Mouse (Mus musculus) neural tube, embryonic 10.5 days (tissue): ENCODE measurements around the gene Oxct1.

Experiments used
- DNase-seq: peaks from one replicate; pipeline ENCODE4 v3.0.0-alpha.2; 2017; ENCODE audit warnings: low spot score; ENCODE audit errors: extremely low spot score

Oxct1 gene

DNA sequence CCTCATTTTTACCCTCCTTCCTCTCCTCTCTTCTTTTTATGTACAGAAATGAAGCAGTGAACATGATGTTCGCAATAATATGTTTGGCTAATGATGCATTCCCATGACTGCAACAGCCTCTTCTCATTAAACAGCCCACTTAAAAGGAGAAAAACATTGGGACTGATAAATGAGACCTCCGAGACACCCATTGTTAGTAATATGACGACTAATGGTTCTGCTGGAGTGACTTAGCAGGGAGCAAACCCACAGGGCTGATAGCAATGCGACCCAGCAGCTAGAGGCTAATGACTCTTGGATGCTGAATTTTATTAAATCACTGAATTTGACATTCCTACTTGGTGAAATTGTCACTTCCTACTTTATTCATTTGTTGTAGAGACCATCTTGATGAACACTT is 79.3 kb downstream of the Oxct1 start:
- no peak for DNase-seq

DNA sequence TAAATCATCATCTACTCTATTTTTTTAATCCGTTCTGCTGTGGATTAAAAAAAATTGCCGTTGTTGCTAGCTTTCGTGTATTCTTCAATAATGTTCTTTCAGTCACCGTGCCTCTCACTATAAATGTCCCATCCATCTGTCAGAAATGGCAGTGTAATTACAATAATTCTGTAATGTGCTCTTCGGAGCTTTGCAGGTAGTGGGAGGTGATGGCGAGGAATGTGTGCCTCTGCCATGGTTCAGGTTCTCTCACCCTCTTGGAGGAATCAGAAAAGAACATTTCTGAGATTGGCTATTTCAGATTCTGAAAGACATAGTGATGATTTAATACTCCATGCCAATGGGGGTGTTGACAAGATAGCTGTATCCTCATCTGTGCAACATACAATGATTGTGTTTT is 93.8 kb downstream of the Oxct1 start:
- no peak for DNase-seq

DNA sequence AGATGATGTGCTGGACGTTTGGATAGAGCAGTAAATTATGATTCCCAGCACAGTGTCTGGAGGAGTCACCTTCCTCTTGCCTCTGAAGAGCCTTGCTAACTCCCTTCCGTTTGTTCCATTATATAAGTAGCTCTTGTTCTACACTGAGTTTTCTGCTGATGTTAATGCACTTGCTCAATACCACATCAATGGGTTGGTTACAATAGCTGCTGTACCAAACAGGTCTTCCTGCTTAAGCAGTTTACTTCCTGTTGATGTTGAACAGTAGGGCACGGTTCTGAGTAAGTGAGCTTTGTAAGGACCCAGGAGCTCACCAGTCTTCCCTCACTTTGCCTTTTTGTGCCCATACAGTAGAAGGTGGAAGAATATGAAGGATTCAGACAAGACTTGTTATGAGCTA is 98.5 kb downstream of the Oxct1 start:
- DNase-seq: no peak

DNA sequence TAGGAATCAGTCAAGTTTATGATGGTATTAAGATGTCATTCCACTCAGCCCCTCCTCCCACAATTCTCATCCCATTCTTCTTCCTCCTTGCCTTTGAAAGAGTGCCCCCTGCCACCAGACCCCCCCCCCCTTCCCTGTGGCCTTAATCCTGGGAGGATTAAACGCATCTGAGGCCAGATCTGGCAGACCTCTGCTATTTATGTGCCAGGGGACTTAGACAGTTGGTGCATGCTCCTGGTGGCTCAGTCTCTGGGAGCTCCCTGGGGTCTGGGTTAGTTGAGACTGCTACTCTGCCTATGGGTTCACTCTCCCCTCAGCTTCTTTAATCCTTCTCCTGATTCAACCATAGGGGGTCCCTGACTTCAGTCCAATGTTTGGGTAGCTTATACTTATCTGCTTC is 112.3 kb downstream of the Oxct1 start:
- no peak for DNase-seq

DNA sequence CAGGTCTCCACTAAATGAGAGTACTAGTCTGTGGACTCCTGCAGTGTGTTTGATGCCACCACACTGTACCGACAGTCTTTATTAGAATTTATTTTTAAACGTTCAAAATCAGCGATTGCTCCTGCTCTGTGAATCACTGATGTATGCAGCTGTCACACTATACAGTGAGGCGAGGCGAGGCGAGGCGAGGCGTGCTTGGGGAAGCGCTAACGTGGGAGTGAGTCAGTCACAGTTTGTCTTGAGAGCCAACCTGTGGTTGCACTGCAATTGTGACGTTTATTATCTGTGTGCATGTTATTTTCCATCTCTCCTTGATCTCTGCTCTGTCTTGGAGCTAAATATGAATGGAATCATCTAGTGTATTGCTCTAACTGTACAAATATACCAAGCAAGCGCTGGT is 113.3 kb downstream of the Oxct1 start:
- DNase-seq: no peak

DNA sequence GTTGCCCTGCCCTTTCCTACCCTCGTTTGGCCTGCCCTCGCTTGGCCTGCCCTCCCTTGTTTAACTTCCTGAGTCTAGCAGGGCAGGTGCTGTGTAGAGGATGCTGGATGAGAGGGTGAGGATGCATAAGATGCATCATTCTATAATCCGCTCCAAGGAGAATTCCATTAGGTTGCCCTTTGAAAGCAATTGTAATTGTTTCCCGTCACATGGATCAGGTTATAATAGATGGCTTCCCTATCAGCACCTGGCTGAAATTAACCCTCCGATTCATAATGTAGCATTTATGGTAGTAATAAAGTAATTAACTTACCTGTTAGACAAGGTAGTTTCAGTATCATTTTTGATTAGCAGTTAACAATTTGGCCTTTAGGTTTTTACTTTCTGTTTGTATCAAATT is 119.2 kb downstream of the Oxct1 start:
- DNase-seq: no peak

DNA sequence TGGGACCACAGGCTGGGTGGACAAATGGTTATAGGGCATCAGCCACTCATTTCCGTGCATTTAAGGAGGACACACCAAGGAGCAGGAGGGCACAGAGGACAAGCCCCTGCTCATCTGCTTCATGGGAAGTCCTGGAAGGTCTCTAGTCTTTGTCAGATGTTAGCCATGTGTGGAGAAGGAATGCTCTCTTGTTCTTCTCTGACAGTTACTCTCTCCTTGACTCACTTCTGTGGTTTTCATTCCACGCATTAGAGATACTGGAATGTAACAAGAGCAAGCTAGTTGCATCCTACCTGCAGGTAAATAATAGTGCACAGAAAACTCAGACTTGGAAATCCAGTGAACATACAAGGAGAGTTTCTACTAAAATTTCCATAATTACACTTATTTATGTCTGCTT is 121.5 kb downstream of the Oxct1 start:
- no peak for DNase-seq

DNA sequence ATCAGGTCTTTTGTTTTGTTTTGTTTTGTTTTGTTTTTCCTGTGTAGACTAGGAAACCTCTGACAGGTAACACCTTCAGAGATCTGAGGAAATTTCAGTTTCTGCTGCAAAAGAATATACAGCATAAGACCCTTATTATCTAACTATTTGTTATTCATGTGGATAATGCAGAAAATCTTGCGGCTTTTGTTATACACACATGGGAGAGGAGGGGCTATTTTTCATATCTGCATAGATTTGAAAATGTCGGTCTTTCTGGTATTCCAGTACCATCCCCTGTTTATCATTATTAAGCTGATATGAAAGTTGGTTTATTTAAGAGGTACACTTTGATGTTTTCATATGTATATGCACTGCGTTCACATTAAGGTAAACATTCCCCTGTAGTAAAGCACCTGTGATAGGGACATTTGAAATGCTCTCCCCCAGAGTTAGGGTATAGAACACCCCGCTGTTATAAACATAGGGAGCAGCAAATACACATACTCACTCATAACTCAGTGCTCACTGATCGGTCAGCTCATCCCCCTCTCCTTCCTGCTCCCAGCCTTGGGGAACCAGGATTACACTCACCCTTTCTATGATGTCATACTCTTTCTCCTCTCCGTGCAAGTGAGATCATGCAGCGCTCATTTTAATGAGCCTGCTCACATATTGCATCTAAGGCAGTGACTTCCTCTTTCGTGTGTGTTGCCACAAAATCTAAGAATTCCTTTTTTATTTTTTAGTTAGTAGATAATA is 122.6 kb downstream of the Oxct1 start:
- DNase-seq: no peak

DNA sequence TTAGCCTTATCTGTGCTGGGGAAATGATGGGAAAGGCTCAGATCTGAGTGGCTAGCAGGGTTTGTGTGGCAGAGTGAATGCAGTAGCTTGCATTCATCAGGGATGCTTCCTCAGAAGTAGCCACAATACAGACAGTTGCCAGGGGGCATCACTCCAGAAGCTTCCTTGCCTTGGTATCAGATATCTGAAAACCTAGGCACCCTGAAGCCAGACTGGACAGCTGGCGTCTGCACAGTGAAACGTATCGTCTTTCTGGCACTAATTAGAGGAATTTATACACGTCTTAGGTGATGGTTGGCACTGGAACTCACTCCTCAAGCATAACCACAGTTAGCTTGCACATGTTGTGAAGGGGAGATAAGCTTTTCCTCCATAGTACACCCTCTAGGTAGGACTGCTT is 128.5 kb downstream of the Oxct1 start:
- no peak for DNase-seq

DNA sequence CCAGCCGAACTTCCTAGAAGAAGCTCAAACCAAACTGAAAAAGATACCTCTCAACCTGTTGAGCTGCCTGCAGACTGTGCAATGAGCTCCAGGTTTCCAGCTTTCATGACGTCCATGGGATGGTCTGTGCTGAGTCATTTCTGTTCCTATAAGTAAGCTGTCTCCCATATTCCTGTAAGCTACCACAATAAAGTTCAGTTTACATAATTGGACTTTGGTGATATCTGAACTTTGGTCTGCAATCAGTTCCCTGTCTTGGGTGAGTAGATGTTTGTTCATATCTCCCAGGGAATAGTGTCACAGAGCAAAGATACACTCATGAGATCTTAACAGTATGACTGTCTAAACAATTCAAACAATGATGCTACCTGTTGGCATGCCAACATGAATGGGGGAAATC is 141.8 kb downstream of the Oxct1 start:
- DNase-seq: no peak

DNA sequence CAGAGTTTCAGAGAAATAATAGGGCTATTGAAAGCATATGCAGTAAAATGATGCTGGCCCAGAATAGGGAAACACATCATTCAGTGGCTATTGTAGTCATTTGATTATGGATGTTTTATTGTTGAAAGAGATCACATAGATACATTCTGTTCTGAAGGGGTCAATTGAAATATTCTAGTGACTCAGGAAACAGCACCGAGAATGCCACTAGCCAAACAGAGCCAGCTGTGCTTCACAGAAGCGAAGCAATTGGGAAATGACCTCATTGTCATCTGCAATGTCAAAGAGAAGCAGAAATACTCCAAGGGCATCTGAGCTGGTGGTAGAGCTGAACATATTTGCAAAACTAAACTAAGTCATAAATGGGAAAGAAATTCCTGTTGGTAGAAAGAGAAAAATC is 145.4 kb downstream of the Oxct1 start:
- DNase-seq: no peak

DNA sequence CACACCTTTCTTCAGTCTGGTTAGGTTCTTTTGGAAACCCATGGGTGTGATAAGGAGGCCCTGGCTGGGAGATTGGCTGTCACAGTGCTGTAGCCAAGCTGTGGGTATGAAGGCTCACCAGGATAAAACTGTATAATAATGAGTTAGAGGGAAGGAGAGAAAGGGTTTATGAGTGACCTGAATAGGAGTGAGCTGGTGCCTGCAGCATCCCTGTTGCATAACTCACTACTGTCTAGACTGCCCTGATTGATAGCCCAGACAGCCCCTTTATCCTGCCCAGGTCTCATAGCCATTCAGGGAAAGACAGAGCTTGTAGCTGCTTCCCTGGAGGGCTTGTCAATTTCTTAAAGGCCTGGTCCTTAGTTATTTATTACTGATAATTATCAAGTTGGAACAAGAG is 171.7 kb downstream of the Oxct1 start:
- no peak for DNase-seq
